Mouse (Mus musculus) kidney, postnatal 0 days (tissue): Measurements from ENCODE around the gene Sema3f. TPM values are rescaled to one million over a fixed set of nuclear protein-coding genes. Genes with fewer than 3 reads are reported as not detected.
A peak's percentile ranks its signal among the peaks of the same experiment; 100 is the strongest.

Experiments used
- ATAC-seq: fragments of 200-750 bp; cut with Nextera tagmentation; replicated peaks from 2 replicates; pipeline ENCODE4 v1.8.0; 2017; ENCODE audit warnings: low read depth, moderate number of reproducible peaks, moderate TSS enrichment, moderate library complexity; ENCODE audit not compliant: low FRiP score
- DNase-seq: peaks from one replicate; pipeline ENCODE4 v3.0.0-alpha.2; 2016; ENCODE audit warnings: low spot score
- H3K27ac ChIP-seq: fragments of 300-500 bp; sonication (generic); 2 replicates; pipeline ENCODE4 v1.5.1; 2014; ENCODE audit warnings: mild to moderate bottlenecking
- H3K27me3 ChIP-seq: fragments of 300-500 bp; sonication (generic); 2 replicates; pipeline ENCODE4 v1.6.1; 2014; ENCODE audit warnings: low read length, mixed read lengths; ENCODE audit not compliant: insufficient read depth
- H3K36me3 ChIP-seq: fragments of 300-500 bp; sonication (generic); 2 replicates; pipeline ENCODE4 v1.6.1; 2014; ENCODE audit warnings: low read length, mixed read lengths; ENCODE audit not compliant: insufficient read depth
- H3K4me1 ChIP-seq: fragments of 300-500 bp; sonication (generic); replicated peaks from 2 replicates; pipeline ENCODE4 v1.6.1; 2014; ENCODE audit warnings: antibody characterized with exemption, low read length, mixed read lengths; ENCODE audit not compliant: insufficient read depth
- H3K4me2 ChIP-seq: fragments of 300-500 bp; sonication (generic); 2 replicates; pipeline ENCODE4 v1.6.1; 2014; ENCODE audit warnings: mild to moderate bottlenecking, low read length, moderate library complexity, mixed read lengths
- H3K4me3 ChIP-seq: fragments of 300-500 bp; sonication (generic); replicated peaks from 2 replicates; pipeline ENCODE4 v1.5.1; 2014; ENCODE audit warnings: low read depth, low read length
- H3K9ac ChIP-seq: fragments of 300-500 bp; sonication (generic); 2 replicates; pipeline ENCODE4 v1.6.1; 2014; ENCODE audit warnings: low read depth, low read length
- H3K9me3 ChIP-seq: fragments of 300-500 bp; sonication (generic); replicated peaks from 2 replicates; pipeline ENCODE4 v1.6.1; 2016; ENCODE audit warnings: low read length, inconsistent platforms, mixed read lengths
- CTCF ChIP-seq: IDR thresholded peaks from 2 replicates; pipeline ENCODE4 v1.5.1; 2016; ENCODE audit warnings: antibody characterized with exemption, low read depth, mild to moderate bottlenecking, moderate library complexity
- WGBS: fragments of 180-500 bp; shearing (Covaris S2); extraction: QIAGEN DNeasy Blood & Tissue Kit; methylation state at CpG from one replicate; pipeline ENCODE4 v1.1.7; 2014; 5-methylcytosine and 5-hydroxymethylcytosine counted together
- polyA plus RNA-seq: library from polyadenylated mRNA; unstranded; fragments of >200 nt; fragmentation: Nextera tagmentation; extraction: Ambion mirVana; gene quantifications from 2 replicates; pipeline ENCODE4 v1.2.1, GENCODE M21; 2015

Gene Sema3f
- polyA plus RNA-seq, 1 experiment from 2014 or later: 16.2 TPM

- no peak for TF ChIP-seq CTCF
- no peaks in the 10 kb centered on the region for H3K36me3 ChIP-seq
These were observed 8.7 kb upstream of the Sema3f start for GRCm38 (mm10) chr9:107718781-107719540.

GRCm38 (mm10) chr9:107716951-107717350, 6.7 kb upstream of the Sema3f start:
- Histone ChIP-seq H3K27ac (no peak overlapping the region; the same call in 1 of the 2 replicates), H3K4me2 (no peak overlapping the region), H3K4me1 (peaks cover 35% of the 10 kb centered on the region), H3K9ac (peak overlapping the region; percentile 29; the same call in 1 of the 2 replicates), H3K27me3 (no peaks in the 10 kb centered on the region), H3K9me3 (no peaks in the 10 kb centered on the region), H3K4me3 (no peak overlapping the region), H3K36me3 (no peaks in the 10 kb centered on the region)
- 36% methylated on average over 6 of the region's 6 CpGs for WGBS
- ATAC-seq (no peak), DNase-seq (no peak)
- no peak for TF ChIP-seq CTCF

More at GRCm38 (mm10) chr9:107718781-107719540, 8.7 kb upstream of the Sema3f start:
- no peak for ATAC-seq
- no peak overlapping the region for H3K9ac ChIP-seq
- H3K27me3 ChIP-seq: no peaks in the 10 kb centered on the region
- H3K4me3 ChIP-seq: no peak overlapping the region
- no peak overlapping the region for H3K27ac ChIP-seq
- 82% methylated on average over 10 of the region's 10 CpGs for WGBS
- H3K4me2 ChIP-seq: no peak overlapping the region
- H3K9me3 ChIP-seq: no peaks in the 10 kb centered on the region
- H3K4me1 ChIP-seq: peaks cover 43% of the 10 kb centered on the region
- DNase-seq: no peak

GRCm38 (mm10) chr9:107715632-107716031, 5.4 kb upstream of the Sema3f start:
- ATAC-seq: no peak; the same call in 1 of the 2 replicates
- Histone ChIP-seq H3K9ac (no peak overlapping the region), H3K27ac (peak overlapping the region; percentile 54; the same call in 1 of the 2 replicates)

GRCm38 (mm10) chr9:107714221-107714952, 4.1 kb upstream of the Sema3f start:
- H3K4me3 ChIP-seq: no peak overlapping the region
- ATAC-seq (peak; percentile 68), DNase-seq (peak; percentile 90)
- H3K36me3 ChIP-seq: no peaks in the 10 kb centered on the region
- WGBS: 11% methylated on average over 12 of the region's 12 CpGs
- H3K27me3 ChIP-seq: no peaks in the 10 kb centered on the region
- no peaks in the 10 kb centered on the region for H3K9me3 ChIP-seq
- H3K27ac ChIP-seq: peak overlapping the region; percentile 84
- H3K4me1 ChIP-seq: peaks cover 39% of the 10 kb centered on the region
- H3K9ac ChIP-seq: peak overlapping the region; percentile 18; the same call in 1 of the 2 replicates
- peak overlapping the region; percentile 8; the same call in 1 of the 2 replicates for H3K4me2 ChIP-seq
- 0 out of 2 replicates have a peak, but pooled peaks have one; percentile 21 for TF ChIP-seq CTCF

More at GRCm38 (mm10) chr9:107715632-107716031, 5.4 kb upstream of the Sema3f start:
- TF ChIP-seq CTCF: no peak
- H3K9me3 ChIP-seq: no peaks in the 10 kb centered on the region
- no peak overlapping the region for H3K4me3 ChIP-seq
- DNase-seq: no peak
- WGBS: 87% methylated on average over 2 of the region's 2 CpGs
- no peaks in the 10 kb centered on the region for H3K36me3 ChIP-seq
- H3K4me1 ChIP-seq: peaks cover 33% of the 10 kb centered on the region
- H3K27me3 ChIP-seq: no peaks in the 10 kb centered on the region
- H3K4me2 ChIP-seq: no peak overlapping the region

DNA sequence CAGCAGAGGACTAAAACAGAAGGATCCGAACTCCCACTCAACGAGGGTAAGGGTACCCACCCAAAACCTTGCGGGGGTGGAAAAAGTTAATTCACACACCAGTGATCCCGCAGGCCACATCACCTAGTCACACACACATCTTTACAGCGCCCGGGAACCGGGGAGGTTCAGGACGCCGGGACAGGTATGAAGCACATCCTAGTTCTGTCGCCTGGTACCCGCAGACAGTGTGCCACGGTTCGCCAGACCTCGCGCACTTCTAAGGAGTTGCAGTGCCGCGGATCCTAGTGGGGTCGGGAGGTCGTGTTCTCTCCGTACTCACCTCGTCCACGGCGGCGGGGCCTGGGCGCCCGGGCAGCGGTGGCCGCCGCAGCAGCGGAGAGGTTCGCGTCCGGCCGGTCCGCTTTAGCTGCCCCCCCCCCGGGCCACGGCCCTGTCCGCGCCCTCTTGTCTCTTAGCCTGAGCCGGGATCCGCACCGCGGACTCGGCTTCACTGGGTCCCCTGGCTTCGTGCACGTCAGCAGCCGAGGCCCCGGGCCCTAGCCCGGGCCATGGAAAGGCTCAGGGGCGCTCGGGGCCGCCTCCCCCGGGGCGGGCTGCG, 1.1 kb downstream of the Sema3f start:
- Histone ChIP-seq H3K4me3 (peak overlapping the region; percentile 75), H3K27ac (peak overlapping the region; percentile 89), H3K27me3 (no peaks in the 10 kb centered on the region), H3K4me1 (peaks cover 40% of the 10 kb centered on the region), H3K4me2 (peak overlapping the region; percentile 97), H3K9ac (peak overlapping the region; percentile 93), H3K36me3 (no peaks in the 10 kb centered on the region; the same call in 1 of the 2 replicates), H3K9me3 (no peaks in the 10 kb centered on the region)
- no peak for TF ChIP-seq CTCF
- DNase-seq (no peak), ATAC-seq (no peak; the same call in 1 of the 2 replicates)
- 0% methylated on average over 37 of the region's 55 CpGs for WGBS
